ENCODE assay signal across 12 mouse cellular contexts in the genomic region with DNA sequence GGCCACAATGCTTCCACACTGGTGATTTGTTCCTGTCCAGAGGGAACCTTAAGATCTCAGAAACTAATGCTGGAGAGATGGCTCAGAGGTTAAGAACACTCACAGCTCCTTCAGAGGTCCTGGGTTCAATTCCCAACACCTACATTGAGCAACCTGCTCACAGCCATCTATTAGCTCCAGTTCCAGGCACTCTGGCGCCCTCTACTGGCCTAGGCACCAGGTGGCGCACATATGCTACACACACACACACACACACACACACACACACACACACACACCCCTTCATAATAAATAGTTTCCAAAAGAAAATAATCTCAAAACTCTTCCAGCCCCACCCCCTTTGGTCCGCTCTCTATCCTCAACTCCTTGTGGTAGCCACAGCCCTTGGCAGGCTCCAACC. TPM values are rescaled to one million over a fixed set of nuclear protein-coding genes. Genes with fewer than 3 reads are reported as not detected.
A peak's percentile ranks its signal among the peaks of the same experiment; 100 is the strongest.
DNase-seq lines count a peak whose midpoint lies in the region; ATAC-seq and TF ChIP-seq lines count a peak whose summit lies in the region.
"Had no signal": no experiment of that assay in that cellular context is flagged by ENCODE, and none has a peak within 500 bp of the region (broad histone marks: within the 10 kb centered on the region; RNA-seq: fewer than 3 reads in every experiment).

No protein-coding gene starts in this region.

- H3K9me3 ChIP-seq in heart, embryonic 12.5 days (replicated peaks), result peaks cover 6% of the 10 kb centered on the region; the same call in 1 of the 2 replicates

- no peak overlapping the region for H3K9ac ChIP-seq in heart, embryonic 12.5 days

- H3K27ac ChIP-seq in heart, embryonic 12.5 days (ENCODE audit: poor library complexity, severe bottlenecking), result peak overlapping the region; percentile 46; the same call in 1 of the 2 replicates

- H3K27me3 ChIP-seq in heart, embryonic 12.5 days (replicated peaks), result no peaks in the 10 kb centered on the region

- TF ChIP-seq POLR2A in lung, adult 2 months (IDR thresholded peaks at IDR 0.05; ENCODE audit: borderline replicate concordance, extremely low read depth, low read depth, low read length), result no peak

- H3K4me2 ChIP-seq in heart, embryonic 12.5 days, result no peak overlapping the region

- 87% methylated on average over 2 of the region's 3 CpGs for WGBS in heart, embryonic 12.5 days
- 87% methylated on average over 3 of the region's 3 CpGs for WGBS in lung, adult 2 months

- H3K36me3 ChIP-seq in heart, embryonic 12.5 days, result peaks cover 38% of the 10 kb centered on the region

- H3K4me1 ChIP-seq in heart, embryonic 12.5 days (replicated peaks), result peaks cover 27% of the 10 kb centered on the region
- peaks cover 12% of the 10 kb centered on the region for H3K4me1 ChIP-seq in lung, adult 2 months (ENCODE audit: control insufficient read depth, insufficient read depth, low read length)

- H3K4me3 ChIP-seq in heart, embryonic 12.5 days, result no peak overlapping the region
- no peak overlapping the region for H3K4me3 ChIP-seq in lung, adult 2 months (replicated peaks; ENCODE audit: extremely low read depth, low read depth, low read length)

- no peak for DNase-seq in heart, adult 9 months (ENCODE audit: low spot score in 2 of 2)
- DNase-seq in lung, adult 2 months, result no peak
- no peak for DNase-seq in lung, postnatal 14 days
- DNase-seq in ES-CJ7 (ENCODE audit: low read depth, low spot score), result peak; percentile 72
- DNase-seq in induced T-regulatory cell, adult 2 months (ENCODE audit: low read depth), result peak; percentile 41
- DNase-seq in frontal cortex, postnatal 25 days (ENCODE audit: low spot score in 2 of 2), result no peak
- no peak for DNase-seq in layer of hippocampus, postnatal 14 days (ENCODE audit: low spot score in 2 of 2)
- DNase-seq: kidney, adult 11 months; lung, postnatal 4 days; right cerebral cortex, postnatal 25 days had no signal

- ATAC-seq in heart, embryonic 12.5 days (ENCODE audit: insufficient number of reproducible peaks, low FRiP score), result no peak
- ATAC-seq: Patski had no signal

- TF ChIP-seq CTCF in lung, adult 2 months (IDR thresholded peaks at IDR 0.05; ENCODE audit: insufficient read depth, low read length), result peak; percentile 32; the same call in 1 of the 2 replicates

RNA-seq across cellular contexts. Expression of gene Kcnb1, which starts 23.1 kb away (rescaled TPM):
- polyA plus RNA-seq in heart, embryonic 12.5 days (2016; fragmentation: Nextera tagmentation; extraction: Ambion mirVana), result 0.24 and 0.30 TPM in 2 replicates
- 4.5 and 5.1 TPM in 2 replicates for polyA plus RNA-seq in lung, adult 2 months (2012; rRNA removed)
- total RNA-seq in layer of hippocampus, postnatal 14 days (2021), result 10 to 100 TPM; 62.0 to 69.6 TPM

RNA-seq across cellular contexts. Expression of gene Ptgis, which starts 27.3 kb away (rescaled TPM):
- polyA plus RNA-seq in heart, embryonic 12.5 days (2016; fragmentation: Nextera tagmentation; extraction: Ambion mirVana), result 22.5 and 22.9 TPM in 2 replicates
- 105 and 162 TPM in 2 replicates for polyA plus RNA-seq in lung, adult 2 months (2012; rRNA removed)
- total RNA-seq in layer of hippocampus, postnatal 14 days (2021), result 1 to 10 TPM; 1.3 to 2.1 TPM

Comparison
In these comparisons a context has a peak if more than half of its experiments do, and no peak if none do; other contexts are left out.
1. DNase-seq: peak in ES-CJ7 (single experiment) and induced T-regulatory cell, adult 2 months (single experiment); none in heart, adult 9 months (0 of 2), lung, adult 2 months (single experiment), lung, postnatal 14 days (single experiment), frontal cortex, postnatal 25 days (0 of 2) and layer of hippocampus, postnatal 14 days (0 of 2).